Mouse (Mus musculus) C2C12 (cell line): ENCODE results near the gene E130308A19Rik.

Source experiments
- CTCF ChIP-seq: IDR thresholded peaks from one replicate; pipeline ENCODE4 v1.5.1; 2011; ENCODE audit not compliant: control insufficient read depth, insufficient read depth, insufficient read length
- FOSL1 ChIP-seq: IDR thresholded peaks from one replicate; pipeline ENCODE4 v1.8.0; 2011; ENCODE audit warnings: mild to moderate bottlenecking, low read length; ENCODE audit not compliant: poor library complexity, insufficient read depth, severe bottlenecking
- MAX ChIP-seq: IDR thresholded peaks from one replicate; pipeline ENCODE4 v1.6.1; 2011; ENCODE audit warnings: mild to moderate bottlenecking, control low read depth
- MYOG ChIP-seq: IDR thresholded peaks from one replicate; pipeline ENCODE4 v1.6.1; 2011; ENCODE audit not compliant: control insufficient read depth, insufficient read length; ENCODE audit errors: extremely low read depth
- USF1 ChIP-seq: IDR thresholded peaks from one replicate; pipeline ENCODE4 v1.6.1; 2011; ENCODE audit warnings: low read depth, mild to moderate bottlenecking, control low read depth, moderate library complexity

DNA sequence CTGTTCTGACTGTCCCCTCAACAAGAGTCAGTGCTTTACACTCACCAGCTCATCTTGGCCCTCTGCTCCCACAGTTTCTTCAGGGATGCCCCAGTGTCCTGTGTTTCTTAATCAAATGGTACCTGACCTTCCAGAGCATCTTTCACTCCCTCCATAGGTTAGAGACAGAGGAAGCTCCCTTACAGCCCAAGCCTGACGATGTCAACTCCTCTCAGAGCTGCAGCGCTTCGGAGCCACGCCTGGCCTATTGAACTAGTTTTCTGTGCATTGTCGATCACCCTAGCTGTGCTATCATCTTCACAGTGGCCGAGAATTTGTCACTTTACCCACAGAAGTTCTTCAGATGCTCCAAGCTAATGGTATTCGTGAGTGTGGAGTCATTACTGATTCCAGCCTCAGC, 88.9 kb downstream of the E130308A19Rik start:
- TF ChIP-seq CTCF (no peak), USF1 (no peak), MAX (no peak), MYOG (no peak), FOSL1 (no peak)
